Mouse (Mus musculus) splenic B cell, adult 2 months (primary cell): ENCODE measurements around the gene Krt79.

Source experiments
- DNase-seq: peaks from one replicate; pipeline ENCODE4 v3.0.0-alpha.2; 2011; ENCODE audit warnings: low read depth, low spot score
- H3K27me3 ChIP-seq: 2 replicates; pipeline ENCODE4 v1.6.1; 2012; ENCODE audit warnings: mild to moderate bottlenecking, low read length, moderate library complexity, mixed read lengths; ENCODE audit not compliant: control insufficient read depth, poor library complexity, insufficient read depth, severe bottlenecking
- H3K36me3 ChIP-seq: 2 replicates; pipeline ENCODE4 v1.6.1; 2012; ENCODE audit warnings: mild to moderate bottlenecking, low read length, moderate library complexity, mixed read lengths; ENCODE audit not compliant: control insufficient read depth, poor library complexity, insufficient read depth, severe bottlenecking

Krt79 gene

DNA sequence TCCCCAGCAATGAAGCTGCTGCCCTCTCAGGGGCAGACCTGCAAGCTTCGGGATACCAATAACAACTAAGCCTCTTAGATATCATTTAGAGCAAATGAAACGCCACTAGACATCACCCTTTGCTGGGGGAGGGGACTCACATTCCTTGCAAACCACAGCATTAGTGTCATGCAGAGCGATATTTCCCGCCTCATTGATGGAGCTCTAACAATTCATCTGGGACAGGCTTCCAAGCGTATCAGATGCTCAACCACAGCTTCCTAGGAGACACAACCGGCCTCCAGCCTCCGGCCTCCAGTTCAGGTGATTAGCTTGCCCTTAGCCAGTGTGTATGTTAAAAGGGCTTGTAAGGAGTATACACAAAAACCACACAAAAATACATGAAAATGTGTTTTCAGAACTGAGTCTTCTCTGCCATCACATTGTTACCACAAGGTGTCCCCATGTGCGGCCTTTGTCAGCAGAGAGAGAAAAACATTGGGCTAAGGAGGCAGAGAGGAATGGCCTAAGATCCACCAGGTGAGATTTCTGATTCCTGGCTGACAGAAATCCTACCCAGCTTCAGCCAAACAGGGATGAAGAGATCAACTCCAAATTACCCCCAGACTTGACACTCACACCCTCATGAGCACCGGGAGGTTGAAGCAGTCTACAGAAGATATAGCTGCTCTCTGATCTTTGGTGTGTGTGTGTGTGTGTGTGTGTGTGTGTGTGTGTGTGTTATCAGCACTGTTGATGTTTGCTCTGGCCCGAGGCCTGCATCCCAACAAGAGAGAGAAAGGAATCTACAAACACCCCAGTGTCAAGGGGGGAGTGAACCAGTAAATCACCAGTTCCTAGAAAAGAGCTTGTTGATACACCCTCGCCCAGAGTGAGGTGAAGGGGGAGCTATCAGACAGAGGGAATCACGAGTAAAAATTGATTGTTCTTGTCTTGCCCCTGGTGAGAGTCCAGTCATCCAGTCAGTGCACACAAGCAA, 37.7 kb downstream of the Krt79 start:
- no peak for DNase-seq
- Histone ChIP-seq H3K27me3 (no peaks in the 10 kb centered on the region), H3K36me3 (no peaks in the 10 kb centered on the region)

DNA sequence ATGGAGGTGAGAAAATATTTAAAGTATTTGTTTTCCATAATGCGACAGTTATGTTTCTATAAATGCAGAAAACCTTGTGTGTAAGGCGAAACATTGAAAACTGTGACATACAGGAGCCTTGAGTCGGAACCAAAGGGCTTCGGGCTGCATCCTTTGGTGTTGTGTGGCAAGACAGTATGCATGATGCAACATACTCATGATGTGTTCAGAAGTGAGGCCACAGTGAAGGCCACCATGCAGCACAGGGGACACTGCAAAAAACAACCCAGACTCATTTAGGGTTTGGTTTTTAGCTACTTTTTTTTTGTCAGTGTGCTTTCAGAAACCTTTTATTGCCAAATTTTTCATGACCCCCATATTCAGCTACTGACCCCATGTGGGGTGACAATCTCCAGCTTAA, 44.9 kb downstream of the Krt79 start:
- Histone ChIP-seq H3K27me3 (no peaks in the 10 kb centered on the region), H3K36me3 (no peaks in the 10 kb centered on the region)
- no peak for DNase-seq

DNA sequence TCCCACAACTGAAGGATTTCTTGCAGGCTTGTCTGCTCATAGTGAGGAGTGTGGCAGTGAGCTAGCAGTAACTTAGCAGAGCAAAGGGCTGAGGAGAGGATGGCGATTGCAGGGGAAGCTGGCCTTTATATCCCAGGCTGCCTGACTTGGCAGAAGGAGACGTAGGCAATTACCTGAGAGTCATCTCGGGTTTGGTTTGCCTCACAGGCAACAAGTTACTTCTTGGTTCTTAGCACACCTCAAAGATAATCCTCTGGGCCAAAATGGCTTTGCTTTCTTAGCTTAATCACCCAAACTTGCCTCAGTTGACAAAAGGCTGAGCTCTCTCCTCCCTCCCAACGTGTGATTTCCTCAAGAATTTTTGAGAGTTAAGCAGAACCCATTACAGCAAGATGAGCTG, 47.3 kb downstream of the Krt79 start, which contains the start of gene Krt76:
Krt76 (minus strand) TSS at position 101 of the 400 bp plus-strand sequence.
- no peak for DNase-seq
- Histone ChIP-seq H3K27me3 (no peaks in the 10 kb centered on the region), H3K36me3 (no peaks in the 10 kb centered on the region)

DNA sequence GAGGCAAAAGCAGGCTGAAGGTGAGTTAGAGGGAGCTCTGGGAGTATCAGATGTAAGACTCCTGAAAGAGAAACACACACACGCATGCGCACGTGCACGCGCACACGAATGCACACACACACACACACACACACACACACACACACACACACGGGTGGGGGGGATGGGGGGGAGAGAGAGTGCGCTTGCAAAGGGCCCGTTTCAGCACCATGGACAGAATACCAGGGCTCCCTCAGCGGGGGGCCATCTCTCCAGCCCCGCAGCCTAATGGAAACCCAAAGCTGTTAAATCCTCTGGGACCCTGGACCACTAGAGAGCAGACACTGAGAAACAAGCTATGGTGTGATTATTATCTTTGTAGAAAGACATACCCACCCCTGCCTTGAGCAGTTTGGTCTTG, 60.3 kb downstream of the Krt79 start:
- no peak for DNase-seq
- no peaks in the 10 kb centered on the region; the same call in 1 of the 2 replicates for H3K27me3 ChIP-seq
- no peaks in the 10 kb centered on the region for H3K36me3 ChIP-seq
